Mouse (Mus musculus) R1 (cell line): ENCODE results near the gene Spata31d1b.

Experiments used
- DNase-seq: peaks from one replicate; pipeline ENCODE4 v3.0.0-alpha.2; 2018; ENCODE audit warnings: low read depth, low spot score

Gene Spata31d1b

DNA sequence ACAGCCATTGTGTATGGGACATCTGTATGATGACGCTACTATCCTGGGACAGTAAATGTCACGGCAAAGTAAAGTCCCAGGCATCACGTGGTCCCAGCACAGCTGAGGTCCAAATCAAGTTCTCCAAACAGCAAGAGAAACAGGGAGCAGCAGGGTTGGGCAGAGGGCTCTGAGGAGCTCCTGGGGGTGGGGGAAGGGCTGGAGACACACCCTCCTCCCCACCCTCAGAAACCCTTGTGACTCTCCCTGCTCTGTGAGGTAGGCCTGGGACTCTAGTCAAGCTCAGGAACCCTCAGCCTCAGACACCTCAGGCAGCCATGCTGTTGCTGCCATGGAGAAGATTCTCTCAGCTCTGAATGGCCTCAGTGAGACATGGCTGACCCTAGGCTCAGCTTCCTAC lies at the start of gene Spata31d1b:
Gene Spata31d1b, plus strand, starts transcription at position 301 of the 400 bp plus-strand sequence.
- DNase-seq: peak; percentile 37

DNA sequence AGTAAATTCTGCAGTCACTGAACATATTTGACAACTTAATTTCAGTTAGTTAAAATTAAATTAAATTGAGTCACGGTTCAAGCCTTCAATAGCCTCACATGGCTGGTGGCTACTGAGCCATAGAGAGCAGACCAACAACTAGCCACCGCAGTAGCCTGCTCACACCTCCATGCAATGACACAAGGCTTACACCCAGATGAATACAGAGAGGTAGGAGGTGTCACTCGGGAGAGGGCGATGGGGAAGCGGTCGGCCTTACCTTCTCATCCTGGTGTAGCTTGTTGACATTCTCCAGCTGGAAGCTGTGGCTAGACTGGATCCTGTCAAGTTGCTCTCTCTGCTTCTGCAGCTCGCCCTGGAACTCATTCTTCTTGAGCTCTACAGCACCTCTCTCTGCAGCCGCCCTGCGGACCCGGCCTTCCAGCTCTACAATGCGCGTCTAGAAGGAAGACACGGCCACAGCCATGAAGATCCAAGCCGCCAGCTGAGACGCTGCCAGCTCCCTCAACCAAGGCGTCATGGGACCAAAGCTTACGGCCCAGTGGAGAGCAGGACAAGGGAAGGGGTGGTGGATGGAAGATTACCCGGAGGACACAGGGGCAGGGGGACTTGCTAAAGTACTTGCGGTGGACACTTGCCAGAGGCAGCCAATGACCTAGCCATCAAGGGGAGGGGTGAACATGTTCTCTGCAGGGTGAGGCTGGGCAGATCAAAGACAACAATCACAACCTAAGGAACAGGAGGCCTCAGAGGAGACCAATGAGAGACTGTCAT lies 48.0 kb upstream of the Spata31d1b start:
- DNase-seq: no peak

DNA sequence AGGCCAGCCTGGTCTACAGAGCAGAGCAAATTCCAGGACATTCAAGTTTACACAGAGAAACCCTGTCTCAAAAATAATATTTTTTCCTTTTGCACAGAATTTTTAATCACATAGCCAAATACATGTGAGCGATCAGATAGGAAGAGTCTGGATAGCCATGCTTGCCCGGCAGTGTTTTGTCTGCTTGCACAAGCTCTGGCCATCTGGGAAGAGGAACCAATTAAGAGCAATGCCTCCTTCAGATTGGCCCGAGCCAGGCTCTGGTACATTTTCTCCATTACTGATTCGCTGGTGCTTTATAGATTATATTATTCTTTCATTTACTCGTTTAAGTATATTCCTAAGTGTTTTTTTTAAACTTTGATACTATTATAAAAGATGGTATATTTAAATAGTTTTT lies 44.3 kb upstream of the Spata31d1b start:
- DNase-seq: no peak

DNA sequence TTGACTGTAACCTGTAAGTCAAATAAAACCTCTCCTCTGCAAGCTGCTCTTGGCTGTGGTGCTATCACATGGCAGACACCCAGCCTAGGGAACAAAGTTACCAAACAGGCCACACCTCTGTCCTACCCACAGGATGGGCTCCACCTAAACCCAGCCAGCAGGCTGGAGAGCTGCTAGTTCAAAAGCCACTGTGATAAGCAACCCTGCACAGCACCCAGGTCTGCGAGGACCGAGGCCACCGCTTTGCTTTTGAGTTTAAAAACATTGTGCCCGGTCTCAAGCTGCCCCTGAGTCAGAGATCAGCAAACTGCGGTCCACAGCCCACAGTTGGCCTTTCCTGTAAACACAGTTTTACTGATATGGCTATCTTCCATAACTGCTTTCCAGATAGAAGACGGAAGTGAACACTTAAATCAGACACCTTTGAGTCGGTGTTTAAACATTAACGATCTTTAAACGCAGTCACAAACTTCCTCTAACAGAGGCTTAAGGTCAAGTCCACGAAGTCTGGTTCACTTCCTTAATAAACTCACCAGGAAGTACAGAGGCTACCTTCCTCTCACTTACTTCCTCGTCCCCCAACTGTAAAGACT lies 43.5 kb upstream of the Spata31d1b start:
- peak; percentile 59 for DNase-seq

DNA sequence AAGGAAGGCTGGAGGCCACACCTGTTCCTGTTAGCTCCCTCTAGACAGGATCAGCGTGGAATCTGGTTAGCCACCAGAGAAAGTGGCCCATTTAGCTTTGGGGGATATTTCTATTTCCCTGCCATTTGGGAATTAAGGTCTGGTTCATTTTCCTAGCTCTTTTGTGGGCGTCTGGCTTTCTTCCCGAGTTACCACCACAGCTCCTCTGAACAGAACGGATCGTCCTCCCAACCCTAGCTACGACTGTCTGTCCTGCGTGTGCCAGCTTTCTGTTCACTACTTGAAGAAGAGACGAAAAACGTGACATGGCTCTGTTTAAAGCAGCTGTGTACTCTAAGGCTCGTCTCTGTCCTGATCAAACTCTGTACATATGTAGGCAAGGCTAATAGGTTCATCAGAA lies 42.1 kb upstream of the Spata31d1b start:
- DNase-seq: no peak

DNA sequence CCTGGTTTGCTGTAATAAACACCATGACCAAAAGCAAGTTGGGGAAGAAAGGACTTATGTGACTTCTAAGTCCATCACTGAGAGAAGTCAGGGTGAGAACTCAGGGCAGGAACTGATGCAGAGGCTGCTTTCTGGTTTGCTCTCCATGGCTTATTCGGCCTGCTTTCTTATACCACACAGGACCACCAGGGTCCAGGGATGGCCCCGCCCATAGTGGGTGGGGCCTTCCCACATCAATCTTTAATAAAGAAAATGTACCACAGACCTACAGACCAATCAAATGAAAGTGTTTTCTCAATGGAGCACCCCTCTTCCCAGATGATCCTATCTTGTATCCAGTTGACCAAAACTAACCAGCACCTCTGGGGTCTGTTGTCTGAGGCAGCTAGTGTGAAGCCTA lies 40.6 kb upstream of the Spata31d1b start:
- DNase-seq: peak; percentile 59

DNA sequence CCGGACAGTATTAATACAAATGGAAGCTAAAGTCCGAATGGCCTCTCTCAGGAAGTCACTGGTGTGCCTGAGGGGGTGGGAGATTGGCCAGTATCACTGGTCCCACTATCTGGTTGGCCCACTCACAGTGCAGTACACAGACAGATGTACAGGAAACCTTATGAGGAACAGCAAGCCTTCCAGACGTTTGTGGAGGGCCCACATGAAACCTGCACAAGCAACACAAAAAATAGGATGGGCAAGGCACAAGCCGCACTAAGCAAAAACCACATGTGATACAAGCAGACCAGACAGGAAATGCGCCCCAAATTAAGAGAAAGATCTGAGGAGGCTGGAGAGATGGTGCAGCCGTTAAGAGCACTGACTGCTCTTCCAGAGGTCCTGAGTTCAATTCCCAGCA lies 39.8 kb upstream of the Spata31d1b start:
- DNase-seq: no peak

DNA sequence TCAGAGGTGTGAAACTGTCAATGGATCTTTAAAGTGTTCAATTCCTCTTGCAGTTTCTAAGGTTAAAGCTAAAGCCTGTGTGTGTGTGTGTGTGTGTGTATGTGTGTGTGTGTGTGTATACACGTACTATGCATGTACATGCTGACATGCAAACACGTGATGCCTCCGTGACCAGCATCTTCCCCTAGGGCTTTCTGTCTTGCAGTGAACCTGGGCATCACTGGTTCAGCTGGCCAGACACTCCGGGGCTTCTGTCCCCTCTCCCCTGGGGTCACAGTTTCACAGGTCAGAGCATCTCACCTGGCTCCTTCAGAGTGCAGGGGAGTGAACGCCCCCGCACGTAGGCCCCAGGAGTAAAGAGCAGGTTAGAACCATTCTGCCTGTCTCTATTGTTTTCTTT lies 38.5 kb upstream of the Spata31d1b start:
- DNase-seq: no peak

DNA sequence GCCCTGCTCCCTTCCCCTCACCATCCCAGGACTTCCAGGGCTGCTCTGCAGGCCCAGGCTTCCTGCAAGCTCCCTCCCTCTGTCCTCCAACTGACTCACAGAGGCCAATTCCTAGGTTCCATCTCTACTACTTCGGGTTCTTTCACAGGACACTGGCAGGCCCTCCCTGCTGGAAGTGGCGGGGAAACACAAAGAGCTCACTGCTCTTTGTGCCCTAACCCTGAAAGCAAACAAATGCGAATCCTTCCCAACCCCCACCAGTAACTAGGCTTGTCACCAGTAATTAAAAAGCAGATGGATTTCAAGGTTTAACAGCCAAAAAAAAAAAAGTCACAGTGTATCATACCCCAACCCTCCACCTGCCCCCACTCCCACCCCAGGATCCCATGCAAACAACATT lies 37.9 kb upstream of the Spata31d1b start:
- DNase-seq: peak; percentile 37

DNA sequence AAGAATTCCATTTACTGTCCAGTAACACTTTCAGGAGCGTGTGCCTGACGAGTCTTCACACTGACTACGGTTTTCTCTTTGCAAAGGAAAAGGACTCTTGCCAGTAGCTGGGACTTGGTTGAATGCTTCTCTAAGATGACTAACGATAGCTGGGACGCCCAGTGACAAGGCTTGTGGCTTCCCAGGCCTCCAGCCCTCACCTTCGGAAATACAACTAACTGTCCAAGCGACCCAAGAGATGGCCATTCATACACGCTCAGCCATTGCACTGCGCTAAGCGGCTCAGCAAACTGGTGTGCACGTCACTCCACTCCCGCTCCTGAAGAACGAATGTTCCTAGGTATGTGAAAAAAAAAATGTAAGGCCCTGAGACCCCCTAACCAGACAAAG lies 37.3 kb upstream of the Spata31d1b start:
- DNase-seq: peak; percentile 25

DNA sequence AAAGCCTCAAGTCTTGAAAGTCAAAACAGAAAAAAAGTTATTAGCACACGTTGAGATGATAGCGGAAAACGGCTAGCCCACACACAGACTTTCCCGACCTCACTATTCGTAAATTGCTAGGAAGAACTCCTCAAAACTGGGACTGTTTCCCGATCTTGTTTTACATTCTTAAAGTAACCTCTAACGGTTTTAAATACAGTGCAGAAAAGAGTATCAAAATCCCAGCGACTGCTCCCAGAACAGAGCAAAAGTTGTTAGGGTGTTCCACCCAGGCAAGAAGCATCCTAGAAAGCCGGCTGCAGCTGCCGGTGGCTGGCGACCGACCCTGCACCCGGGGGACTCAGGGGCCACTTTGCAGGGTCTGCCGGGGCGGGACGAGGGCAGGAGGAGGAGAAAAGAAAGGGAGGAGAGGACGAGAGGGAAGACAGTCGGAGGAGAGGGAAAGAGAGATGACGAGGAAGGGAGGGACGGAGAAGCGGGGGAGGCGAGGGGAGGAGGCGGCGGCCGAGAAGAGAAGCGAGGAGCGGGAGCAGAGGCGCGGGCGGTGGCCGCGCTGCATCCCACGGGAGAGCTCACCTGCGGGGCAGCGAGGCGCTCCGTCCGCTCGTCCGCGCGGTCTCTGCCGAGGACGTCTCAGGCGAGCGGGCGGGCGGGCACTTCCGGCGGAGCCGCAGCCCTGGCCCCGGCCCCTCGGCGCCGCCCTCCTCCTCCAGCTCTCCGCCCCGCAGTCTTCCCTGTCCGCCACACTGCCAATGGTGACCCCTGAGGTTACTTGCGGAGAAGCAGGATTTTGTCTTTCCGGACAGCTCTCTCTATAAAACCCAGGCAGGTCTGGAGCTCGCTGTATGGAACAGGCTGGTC lies 36.7 kb upstream of the Spata31d1b start, which contains the start of gene Golm1:
Gene Golm1, minus strand, starts transcription at position 661 of the 861 bp plus-strand sequence.
- peak; percentile 74 for DNase-seq

DNA sequence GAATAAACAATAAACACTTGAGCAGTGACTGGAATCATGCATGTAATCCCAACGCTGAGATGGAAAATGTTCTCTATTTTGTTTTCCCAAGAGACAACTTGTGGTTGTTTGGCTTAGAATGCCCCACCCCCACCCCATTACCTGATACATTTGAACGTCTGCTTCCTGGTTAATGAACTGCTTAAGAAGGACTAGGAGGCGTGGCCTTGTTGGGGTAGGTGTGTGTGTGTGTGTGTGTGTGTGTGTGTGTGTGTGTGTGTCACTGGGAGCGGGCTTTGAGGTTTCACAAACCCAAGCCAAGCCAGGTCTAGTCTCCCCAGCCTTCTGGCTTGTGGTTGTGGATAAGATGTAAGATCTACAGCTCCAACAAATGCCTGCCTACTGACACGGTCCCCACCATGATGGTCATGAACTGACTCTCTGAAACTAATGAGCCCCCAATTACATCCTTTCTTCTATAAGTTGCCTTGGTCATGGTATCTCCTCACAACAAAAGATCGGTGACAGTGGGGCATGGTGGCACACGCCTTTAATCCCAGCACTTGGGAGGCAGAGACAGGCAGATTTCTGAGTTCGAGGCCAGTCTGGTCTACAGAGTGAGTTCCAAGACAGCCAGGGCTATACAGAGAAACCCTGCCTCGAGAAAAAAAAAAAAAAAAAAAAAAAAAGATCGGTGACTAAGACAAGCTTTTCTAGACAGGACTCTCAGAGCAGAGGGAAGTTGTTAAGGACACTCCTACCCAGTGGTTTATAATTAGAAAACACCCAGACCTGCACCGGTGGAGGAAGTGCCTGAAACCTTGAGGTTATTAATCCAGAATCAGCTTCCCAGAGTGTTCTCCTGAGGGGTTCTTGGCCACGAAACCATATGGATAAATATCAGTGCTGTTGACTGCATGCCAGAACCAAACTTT lies 35.5 kb upstream of the Spata31d1b start:
- peak; percentile 68 for DNase-seq

DNA sequence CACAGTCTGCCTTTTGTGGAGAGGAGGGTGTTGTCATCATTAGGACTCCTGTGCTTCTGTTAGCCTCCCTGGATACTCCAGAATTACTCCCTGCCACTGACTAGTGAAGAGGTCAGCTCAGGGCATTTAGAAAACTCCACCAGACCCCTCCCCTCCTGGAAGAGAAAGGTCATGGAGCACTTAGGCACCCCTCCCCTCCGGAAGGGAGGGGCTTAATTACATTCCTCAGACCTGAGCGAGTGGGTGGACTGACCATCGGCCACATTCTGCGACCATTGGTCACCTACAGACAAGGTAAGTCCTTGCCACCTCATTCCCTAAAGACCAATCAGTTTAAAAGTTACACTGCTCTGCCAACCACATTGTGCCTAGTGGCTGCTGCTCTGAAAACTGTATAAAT lies 32.8 kb upstream of the Spata31d1b start:
- DNase-seq: peak; percentile 89

DNA sequence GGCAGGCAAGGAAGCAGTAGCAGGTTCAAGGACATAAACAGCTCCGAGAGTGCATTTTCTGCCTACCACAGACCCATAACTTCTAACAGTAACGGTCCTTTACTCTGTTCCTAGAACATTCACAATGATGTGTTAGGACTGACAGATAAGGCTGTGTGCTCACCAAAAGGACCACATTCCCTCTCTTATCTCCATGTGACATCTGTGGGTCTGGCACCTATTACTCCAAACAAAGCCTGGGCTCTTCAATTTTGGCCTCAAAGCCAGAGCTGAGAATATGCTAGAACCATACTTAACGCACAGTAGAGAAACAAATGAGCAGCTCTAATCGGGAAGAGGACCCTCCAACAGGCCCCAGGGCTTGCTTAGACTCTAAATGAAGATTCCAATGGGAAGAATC lies 32.2 kb upstream of the Spata31d1b start:
- DNase-seq: peak; percentile 28

DNA sequence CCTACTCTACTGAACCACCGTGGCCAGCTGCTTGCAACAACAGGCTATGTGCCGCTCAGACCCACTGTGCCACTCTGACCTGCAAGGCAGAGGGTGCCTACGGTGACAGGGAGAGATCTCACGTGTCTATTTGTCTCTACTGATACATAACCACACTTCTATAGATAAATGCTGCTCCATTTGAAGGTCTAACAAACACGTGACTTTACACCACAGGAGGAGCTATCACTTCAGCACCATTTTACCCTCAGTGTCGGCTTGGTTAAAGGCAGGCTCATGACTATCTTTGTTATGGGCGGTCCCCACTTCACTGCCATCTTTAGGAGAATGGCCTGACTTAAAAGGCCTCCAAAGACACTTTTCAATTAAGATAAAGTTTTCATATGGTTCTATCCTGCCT lies 29.5 kb upstream of the Spata31d1b start:
- DNase-seq: peak; percentile 83

DNA sequence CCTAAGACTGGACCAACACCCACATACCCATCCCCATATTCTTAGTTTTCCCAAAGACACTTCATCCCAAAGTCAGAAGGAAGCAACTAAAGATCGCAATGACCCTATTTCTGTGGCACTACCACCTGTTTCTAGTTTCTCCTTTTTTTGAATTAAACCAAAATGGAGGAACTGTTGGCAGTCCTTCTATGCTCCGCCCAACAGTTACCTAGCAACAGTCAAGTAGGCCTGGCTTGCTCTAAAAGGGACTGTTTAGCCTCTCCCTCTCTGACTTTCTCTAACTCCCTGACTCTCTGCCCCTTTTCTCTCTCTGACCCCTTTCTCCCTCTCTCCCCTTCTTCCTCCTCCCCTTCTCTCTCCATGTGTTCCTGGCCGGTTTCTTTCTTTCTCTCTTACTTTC lies 26.8 kb upstream of the Spata31d1b start:
- DNase-seq: peak; percentile 86

DNA sequence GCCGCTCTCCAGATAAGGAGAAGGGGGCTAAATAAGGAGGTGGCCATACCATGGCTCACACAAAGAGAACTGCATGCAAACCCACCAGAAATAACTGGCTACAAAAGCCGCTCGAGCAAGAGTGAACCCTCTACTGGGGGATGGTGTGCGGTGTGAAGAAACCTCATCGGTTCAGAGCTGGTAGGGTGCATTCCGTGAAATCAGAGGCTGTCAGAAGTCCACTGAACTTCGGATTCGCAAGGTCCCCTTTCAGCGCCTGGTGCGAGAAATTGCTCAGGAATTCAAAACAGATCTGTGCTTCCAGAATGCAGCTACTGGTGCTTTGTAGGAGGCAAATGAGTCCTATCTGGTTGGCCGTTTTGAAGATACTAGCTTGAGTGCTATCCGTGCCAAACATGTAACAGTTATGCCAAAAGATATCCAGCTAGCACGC lies 23.7 kb upstream of the Spata31d1b start:
- no peak for DNase-seq

DNA sequence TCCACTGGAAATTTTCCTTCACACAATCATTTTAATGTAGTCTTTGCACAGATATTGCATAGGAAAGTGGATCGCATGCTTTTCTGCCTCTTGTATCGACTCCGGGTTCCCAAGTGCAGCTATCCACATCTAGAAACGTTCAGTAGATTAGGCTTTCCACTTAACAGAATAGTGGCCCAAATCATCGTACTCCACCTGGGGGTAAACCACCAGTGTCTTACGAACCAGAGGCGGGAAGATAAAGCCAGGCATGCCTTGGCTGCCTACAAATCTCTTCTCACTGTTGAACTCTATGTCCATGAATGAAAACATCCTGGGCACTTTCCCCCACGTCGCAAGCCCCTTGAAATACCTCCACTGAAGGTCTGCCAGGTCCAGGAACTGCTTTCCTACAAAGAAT lies 22.8 kb upstream of the Spata31d1b start:
- DNase-seq: no peak

DNA sequence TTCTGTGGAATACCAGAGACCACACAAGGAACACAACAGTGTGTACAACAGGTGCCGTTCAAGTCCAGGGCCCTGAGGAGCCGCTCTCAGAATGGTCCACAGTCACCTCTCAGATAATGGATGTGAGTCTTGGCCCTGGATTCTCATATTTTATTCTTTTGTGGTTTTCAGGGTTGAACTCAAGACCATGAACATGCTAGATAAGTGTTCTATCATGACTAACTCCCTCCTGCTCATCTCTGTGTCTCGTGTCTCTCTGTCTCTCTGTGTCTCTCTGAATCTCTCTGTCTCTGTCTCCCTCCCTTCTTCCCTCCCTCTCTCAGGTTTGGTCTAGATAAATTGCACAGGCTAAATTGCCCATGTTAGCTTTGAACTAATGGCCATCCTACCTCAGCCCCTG lies 22.2 kb upstream of the Spata31d1b start:
- no peak for DNase-seq

DNA sequence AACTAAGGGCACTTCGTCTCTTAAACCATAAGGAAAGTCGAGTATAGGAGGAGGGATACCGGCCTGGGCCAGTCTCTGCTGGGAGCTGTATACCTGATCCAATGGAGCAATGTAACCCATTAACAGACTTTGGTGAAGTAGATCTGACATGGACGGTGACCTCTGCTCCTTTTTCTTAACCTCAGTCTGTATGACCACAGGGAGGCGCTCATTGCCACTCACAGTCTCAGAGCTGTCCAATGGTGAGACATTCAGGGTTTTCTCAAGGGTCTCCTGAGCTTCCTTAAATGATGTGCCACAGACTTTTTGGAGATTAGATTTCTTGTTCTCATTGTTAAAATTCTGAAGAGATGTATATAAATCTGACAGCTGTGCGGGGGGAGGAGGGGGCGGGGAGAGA lies 21.5 kb upstream of the Spata31d1b start:
- peak; percentile 67 for DNase-seq

DNA sequence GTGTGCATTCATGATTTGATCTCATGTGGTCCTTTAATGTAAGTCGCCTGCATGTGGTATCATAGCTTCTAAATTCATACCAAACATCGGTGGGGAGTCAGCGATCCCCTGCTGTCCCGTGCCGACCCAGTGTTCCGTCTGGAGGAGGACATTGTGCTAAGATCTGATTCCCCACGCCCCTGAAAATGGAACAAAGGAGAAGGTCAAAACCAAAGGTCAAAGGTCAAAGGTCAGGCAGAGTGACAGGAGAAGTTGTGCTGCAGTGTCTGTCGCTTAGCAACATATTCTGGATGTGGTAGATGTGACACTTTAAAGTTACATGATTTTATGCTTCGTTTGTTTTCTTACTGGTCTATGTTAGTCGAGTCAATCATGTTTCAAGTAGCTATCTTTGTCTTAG lies 20.6 kb upstream of the Spata31d1b start:
- DNase-seq: peak; percentile 89
